Mouse (Mus musculus): Measurements from ENCODE around the gene D7Ertd443e.

D7Ertd443e gene

DNA sequence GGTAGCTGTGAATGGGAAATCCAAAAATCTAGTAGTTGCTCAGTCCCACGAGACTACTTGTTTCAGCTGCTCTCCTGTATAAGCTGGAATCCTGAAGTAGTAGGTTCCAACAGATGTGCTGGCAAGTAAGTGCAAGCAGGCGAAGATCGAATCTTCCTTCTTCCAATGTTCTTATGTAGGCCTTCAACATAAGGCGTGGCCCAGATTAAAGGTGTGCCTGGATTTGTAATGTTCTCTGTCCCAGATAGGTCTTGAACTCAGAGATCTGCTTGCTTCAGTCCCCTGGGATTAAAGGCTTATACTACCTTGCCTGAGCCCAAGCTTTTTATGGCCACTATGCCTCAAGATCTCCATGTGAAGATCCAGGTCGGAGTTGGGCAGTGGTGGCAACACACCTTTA, at the start of gene D7Ertd443e:
Gene D7Ertd443e (minus strand): TSS at position 101 of the 400 bp plus-strand sequence.
- DNase-seq (ENCODE audit: low spot score in 2 of 2): no peak

GRCm38 (mm10) chr7:134431681-134432080, 46.2 kb upstream of the D7Ertd443e start:
- no peak for DNase-seq (ENCODE audit: low spot score in 2 of 2)

DNA sequence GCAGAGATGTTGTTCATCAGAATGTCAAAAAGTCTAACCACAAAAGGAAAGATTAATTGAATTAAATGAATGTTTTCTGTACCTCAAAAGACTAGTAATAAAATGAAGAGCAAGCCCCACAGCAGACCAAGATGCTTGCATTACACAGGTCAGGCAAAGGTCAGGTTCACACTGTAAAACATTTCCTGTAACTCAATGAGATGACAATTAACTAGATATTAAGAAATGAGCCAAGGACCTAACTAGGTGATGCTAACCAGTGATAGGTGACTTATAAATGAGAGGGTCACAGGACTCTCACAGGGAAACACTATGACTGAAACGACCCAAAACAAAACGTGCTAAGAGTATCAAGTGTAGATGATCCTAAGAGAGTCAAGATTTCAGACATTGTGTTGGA, 43.2 kb upstream of the D7Ertd443e start:
- DNase-seq (ENCODE audit: low spot score in 2 of 2): no peak

- no peak for DNase-seq (ENCODE audit: low spot score in 2 of 2)
These were observed 29.6 kb upstream of the D7Ertd443e start for GRCm38 (mm10) chr7:134415014-134415413.

GRCm38 (mm10) chr7:134414005-134414690, 28.7 kb upstream of the D7Ertd443e start:
- no peak for DNase-seq (ENCODE audit: low spot score in 2 of 2)

GRCm38 (mm10) chr7:134408641-134409040, 23.2 kb upstream of the D7Ertd443e start:
- DNase-seq (ENCODE audit: low spot score in 2 of 2): no peak

DNA sequence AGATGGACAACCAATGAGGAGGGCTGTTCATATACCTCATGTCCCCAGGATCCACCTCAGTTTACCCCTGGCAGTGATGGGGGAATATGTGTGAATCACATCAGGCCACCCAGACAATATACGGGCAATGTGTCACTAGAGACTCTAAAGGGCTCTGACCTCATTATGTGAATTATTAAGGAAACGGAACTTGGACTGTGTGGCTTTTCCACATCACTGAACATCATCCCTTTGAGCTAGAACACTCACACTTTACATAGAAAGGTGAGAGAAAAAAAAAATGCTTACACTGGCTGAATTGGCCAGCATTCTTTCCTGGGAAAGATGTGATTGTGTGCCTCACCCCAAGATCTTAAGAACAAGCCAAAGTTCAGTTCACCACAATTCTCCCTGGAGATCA, 15.3 kb upstream of the D7Ertd443e start:
- no peak for DNase-seq (ENCODE audit: low spot score in 2 of 2)

- no peak for DNase-seq (ENCODE audit: low spot score in 2 of 2)
These were observed 11.3 kb upstream of the D7Ertd443e start for GRCm38 (mm10) chr7:134396769-134397168.

- DNase-seq (ENCODE audit: low spot score in 2 of 2): no peak
These were observed 2.7 kb downstream of the D7Ertd443e start for GRCm38 (mm10) chr7:134382791-134383190.

GRCm38 (mm10) chr7:134381407-134381861, 4.0 kb downstream of the D7Ertd443e start:
- DNase-seq (ENCODE audit: low spot score in 2 of 2): no peak

- no peak for DNase-seq (ENCODE audit: low spot score in 2 of 2)
These were observed 7.2 kb downstream of the D7Ertd443e start for GRCm38 (mm10) chr7:134378273-134378672.

DNA sequence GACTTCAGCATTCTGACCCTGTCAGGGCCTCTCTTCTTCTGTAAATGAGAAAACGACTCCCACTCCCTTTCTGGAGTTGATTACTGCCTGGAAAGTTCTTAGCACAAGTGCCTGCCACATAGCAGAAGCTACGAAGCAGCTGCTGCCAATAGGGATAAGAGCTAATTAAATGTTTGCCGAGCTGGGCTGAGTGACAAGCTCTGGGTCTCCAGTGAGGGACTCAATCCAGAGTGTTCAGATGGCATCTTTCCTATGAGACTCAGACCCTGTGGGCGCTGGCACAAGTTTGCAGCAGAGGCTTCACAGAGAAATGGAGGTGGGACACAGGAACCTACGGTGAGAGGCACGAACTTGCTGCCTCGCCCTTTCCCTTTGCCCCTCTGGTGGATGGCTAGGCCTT, 8.7 kb downstream of the D7Ertd443e start:
- DNase-seq (ENCODE audit: low spot score in 2 of 2): no peak

GRCm38 (mm10) chr7:134372276-134372675, 13.2 kb downstream of the D7Ertd443e start:
- no peak for DNase-seq (ENCODE audit: low spot score in 2 of 2)

DNA sequence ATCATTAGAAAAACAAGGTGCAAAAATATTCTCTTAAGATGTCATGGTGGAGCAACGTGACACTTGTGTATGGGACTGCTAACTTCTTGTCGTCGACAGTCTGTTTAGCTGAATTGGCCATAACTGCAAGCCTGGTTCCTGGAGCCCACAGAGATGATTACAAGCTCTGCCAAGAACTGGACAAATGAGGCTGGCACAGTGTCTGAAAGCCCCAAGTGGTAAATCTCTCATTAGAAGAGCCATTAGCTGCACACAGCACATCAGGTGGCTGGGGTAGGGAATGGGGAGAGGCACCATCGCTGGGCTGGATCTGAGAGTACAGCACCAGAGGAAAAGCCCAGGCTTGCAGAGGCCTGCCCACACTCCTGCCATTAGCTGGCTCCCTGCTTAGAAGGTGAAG, 16.2 kb downstream of the D7Ertd443e start:
- DNase-seq (ENCODE audit: low spot score in 2 of 2): no peak

DNA sequence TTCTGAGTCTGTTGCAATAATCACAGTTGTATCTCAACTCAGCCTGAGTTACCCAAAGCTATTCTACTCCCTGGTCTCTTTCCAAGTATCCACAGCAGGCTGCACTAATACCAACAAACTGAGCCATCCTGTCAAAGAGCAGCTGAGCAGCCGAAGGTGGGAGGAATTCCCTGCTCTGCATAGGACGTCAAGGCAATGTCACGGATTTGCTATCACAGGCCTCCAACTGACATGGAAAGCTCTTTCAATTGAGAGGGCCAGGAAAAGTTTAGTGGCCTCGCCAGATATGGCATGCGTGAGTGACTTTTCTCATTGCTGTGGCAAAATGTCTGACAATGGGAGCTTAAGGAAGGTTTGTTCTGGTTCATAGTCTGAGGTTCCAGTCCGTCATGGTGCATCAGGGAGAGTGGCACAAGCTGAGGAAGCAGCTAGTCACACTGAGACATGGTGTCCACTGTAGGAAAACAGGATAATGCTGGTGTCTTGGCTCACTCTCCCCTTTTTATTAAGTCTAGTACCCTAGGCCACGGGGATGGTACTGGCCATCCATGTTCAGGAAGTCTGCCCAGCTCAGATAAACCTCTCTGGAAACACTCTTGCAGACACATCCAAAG, 23.1 kb downstream of the D7Ertd443e start:
- no peak for DNase-seq (ENCODE audit: low spot score in 2 of 2)

DNA sequence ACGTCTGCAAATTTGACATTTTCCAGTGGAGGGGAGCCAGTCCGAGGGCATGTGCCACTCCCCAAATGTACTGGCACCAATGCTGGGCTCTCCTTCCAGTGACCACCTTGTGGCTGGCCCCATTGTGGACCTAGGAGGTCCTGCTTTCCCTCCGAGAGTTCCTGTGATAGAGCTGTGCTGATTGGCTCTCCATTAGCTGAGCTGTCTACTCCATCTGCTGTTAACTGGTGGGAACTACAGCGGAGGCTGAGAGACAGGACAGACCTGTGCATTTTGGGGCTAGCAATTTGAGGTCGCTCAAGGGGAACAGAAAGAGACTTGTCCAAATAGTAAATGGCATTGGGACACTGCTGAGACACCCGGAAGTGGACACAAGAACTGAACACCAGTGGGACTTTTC, 36.6 kb downstream of the D7Ertd443e start:
- DNase-seq (ENCODE audit: low spot score in 2 of 2): no peak

DNA sequence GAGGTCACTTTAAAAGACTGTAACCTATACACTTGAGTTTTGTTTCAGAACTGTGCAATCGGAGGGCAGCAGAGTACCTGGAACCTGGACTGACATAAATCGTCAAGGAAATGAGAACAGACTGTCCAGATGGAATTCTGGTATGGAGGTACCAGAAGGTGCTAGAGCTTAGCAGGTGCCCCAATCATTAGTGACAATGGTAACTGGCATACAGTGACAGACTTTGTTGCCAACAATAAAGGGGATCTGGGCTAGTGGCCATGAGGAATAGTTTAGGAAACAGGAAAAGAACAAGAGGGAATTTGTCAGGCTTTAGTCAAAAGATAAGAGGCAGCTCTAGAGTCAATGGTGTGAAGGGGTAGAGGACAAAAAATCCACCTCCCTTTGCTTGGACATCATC, 43.3 kb downstream of the D7Ertd443e start:
- no peak for DNase-seq (ENCODE audit: low spot score in 2 of 2)

DNA sequence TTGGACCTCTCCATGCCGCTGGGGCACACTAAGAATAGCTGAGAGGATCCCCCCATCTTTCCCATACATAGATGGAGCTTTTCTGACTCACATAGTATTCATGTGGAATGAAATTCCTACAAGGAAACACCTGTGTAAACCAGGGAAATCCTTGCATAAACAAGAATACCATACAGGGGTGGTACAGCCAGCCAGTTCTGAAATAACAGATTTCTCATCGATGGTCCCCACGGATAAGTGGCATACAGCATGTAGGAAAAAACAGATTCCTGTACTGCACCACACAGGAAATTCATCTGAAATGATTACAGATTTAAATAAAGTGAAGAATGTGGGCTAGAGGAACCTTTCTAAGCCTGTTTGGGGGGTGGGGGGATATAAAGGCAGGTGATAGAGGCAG, 49.5 kb downstream of the D7Ertd443e start:
- DNase-seq (ENCODE audit: low spot score in 2 of 2): no peak

DNA sequence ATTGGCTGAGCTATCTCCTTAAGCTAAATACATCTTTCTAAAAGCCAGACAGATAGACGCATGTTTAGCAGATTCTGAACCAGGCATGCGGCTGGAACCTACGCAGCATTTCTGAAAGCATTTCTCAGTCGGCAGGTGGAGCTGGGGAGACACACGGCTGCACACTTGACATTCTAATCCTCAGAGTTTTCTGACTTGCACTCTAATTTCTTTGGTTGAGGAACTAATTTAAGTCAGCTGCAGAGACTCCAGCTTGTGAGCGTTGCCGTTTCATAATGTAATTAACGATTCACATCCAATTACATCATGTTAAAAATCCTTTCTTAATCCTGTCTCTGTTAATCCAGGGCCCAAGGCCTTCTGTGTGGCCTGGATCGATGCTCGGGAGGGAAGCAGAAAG, 64.5 kb downstream of the D7Ertd443e start:
- DNase-seq (ENCODE audit: low spot score in 2 of 2): no peak

GRCm38 (mm10) chr7:134302084-134302483, 83.4 kb downstream of the D7Ertd443e start:
- no peak for DNase-seq (ENCODE audit: low spot score in 2 of 2)

DNA sequence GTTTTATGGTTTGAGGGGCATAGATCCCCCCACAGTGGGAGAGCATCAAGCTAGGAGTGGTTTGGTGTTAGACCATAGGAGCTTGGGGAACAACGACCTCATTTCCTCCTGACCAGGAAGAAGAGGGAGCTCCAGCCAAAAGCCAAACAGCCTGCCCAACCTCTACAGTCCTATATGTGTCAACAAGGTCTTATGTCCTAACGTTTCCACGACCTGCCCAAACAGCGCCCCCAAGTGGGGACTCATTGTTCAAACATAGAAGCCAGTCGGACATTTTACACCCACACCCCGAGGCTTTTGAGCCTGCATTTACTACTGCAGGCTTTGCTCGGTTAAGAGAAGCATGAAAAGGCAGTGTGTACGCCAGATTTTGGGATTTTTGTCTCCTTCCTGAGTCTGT, 84.2 kb downstream of the D7Ertd443e start:
- DNase-seq (ENCODE audit: low spot score in 2 of 2): no peak

DNA sequence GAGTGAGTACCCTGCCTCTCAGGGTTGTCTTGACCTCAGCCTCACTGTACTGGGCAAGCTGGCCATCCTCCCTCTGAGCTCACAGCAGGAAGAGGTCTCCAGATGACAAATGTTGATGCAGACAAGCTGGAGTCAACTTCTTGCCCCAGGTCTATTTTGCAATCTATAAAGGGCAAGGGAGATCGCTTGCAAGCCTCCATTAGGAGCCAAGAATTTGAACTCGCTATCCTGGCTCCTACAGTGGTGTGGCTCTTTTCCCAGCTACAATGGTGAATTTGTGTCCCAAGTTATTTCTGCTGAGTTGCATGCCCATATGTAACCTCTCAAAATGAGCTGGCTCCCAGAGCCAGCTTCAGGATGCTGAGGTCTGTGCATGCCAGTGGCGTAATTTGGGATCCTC, 92.7 kb downstream of the D7Ertd443e start:
- DNase-seq (ENCODE audit: low spot score in 2 of 2): no peak

DNA sequence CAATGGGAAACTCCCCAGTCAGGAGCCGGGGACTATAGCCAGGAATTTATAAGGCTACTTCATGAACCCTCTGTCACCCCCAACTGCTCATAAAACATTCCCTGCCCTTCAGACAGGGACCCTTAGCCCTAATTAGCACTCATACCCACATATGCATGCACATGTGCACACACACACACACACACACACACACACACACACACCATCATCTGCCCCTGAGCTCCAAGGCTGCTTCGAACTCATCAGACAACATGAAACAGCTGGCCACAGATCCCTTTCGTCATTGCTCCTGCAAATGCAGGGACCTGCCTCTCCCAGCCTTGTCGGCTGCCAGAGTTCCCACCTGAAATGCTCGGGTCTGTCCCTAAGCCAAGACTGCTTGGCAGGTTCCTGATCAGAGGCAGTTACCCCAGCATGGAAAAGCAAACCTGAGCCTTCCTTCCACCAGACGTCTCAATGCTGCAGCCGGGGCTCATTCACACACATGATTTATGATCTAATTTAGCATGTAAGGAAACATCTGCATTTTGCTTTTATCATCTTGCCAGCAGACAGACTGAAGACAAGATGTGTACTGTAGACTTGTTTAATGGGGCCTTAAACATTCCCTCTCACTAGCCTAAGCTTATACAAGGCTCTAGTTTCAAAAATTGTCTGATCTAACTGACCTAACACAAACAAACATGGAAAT, 95.7 kb downstream of the D7Ertd443e start:
- no peak for DNase-seq (ENCODE audit: low spot score in 2 of 2)

Measured in natural killer cell, adult 2 months (primary cell).